Mouse (Mus musculus) kidney, adult 8-10 months (tissue): Measurements from ENCODE around the gene Tmc8.
A peak's percentile ranks its signal among the peaks of the same experiment; 100 is the strongest.

Source experiments
- DNase-seq, 2 experiments: peaks; one replicate each; pipeline ENCODE4 v3.0.0; 2022

Tmc8 gene

DNA sequence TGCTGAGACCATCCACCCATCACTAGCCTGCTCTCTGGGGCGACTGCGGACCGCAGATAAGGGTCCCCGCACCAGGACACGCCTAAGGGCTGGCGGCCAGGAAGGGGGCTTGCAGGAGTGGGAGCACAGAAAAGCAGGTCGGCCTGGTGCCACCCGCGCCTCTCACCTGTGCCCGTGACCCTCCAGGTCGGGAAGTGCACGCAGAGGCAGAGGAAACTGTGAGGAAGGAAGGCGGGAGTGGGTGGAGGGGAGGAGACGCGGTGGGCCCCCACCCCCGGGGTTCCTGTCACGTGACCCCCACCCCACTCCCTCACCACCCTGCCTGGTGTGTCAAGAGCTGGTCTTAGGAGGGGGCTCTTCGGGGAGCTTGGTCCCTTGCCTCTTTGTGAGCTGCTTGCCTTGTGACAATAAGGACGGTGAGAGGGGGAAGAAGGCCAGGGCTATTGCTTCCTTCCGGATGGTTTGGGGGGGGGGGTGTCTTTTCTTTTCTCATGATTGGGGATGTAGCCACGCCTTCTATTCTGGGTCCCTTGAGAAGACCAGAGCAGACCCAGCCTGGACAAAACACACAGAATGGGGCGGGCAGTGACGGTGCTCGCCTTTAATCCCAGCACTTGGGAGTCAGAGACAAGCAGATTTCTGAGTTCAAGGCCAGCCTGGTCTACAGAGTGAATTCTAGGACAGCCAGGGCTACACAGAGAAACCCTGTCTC lies at the start of gene Tmc8, which contains the start of gene Tmc6:
Tmc8 (plus strand) TSS at position 84 of the 712 bp plus-strand sequence.
Tmc6 (minus strand) TSS at position 206 of the 712 bp plus-strand sequence.
- DNase-seq = peak in 1 of 2 experiments; percentile 29

DNA sequence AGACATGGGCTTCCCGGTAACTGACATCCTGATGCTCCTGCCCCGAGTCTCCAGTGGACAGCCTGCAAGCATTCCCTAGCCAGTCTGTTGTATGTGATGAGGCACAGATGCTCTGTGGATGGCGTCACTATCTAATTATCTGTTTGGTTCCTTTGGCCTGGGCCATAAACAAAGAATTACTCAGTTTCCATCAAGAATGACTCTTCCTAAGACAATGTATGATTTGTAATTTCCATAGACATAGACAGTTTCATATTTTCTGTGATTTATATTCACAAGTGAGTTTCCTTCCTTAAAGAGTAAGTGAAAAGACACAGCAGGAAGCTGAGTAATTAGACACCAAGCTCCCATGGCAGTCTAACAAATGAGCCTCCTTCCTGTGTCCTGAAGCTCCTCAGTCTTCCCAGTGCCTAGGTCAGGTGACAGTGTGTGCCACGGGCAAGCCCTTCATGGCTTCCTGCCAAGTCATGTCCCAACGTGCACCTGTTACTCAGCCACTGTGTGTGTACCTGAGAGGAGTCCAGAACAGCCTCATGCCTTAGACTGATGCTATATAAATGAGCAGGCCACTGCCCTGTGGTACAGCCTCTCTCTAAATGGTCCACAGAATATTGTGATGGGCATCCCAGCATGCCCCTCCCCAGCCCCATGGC lies 45.7 kb upstream of the Tmc8 start:
- peak; percentile 38 to 55 for DNase-seq

- no peak for DNase-seq
These were observed 43.8 kb upstream of the Tmc8 start for GRCm38 (mm10) chr11:117738123-117738522.

DNA sequence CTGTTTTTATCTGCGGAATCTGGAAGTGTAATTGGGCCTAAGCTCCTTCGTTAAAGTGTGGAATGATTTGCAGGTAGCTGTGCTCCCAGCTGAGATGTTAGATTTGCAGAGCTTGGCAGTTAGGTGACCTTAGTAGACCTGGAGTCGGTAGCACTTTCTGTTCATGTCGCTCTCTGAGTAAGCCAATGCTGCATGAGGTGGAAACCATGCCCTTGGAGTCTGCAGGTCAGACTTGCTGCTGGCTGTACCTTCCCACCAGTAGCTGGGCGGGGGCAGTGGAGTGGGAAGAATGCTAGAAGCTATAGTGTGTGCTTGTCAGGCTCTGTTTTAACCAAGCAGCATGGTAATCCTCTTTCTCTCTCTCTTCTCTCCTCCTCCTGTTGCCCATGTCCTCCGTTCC lies 40.7 kb upstream of the Tmc8 start:
- peak in 1 of 2 experiments; percentile 27 for DNase-seq

- DNase-seq = no peak
These were observed 39.6 kb upstream of the Tmc8 start for GRCm38 (mm10) chr11:117742243-117742642.

DNA sequence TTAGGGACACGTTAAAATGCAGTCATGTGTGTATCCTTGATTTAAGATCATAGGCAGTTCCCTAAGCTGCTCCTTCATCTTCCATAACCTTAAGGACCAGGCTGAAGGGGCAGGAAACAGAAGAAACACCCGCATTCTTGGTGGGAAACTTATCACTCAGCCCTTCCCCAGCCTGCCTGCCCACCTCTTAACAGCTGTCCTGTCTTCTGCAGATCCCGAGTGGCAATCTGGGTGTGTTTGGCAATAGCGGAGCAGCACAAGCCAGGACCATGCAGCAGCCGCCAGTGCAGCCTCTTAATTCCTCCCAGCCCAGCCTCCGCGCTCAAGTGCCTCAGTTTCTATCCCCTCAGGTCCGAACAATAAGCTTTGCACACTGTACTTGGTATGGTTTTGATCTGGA lies 39.2 kb upstream of the Tmc8 start:
- no peak for DNase-seq

DNA sequence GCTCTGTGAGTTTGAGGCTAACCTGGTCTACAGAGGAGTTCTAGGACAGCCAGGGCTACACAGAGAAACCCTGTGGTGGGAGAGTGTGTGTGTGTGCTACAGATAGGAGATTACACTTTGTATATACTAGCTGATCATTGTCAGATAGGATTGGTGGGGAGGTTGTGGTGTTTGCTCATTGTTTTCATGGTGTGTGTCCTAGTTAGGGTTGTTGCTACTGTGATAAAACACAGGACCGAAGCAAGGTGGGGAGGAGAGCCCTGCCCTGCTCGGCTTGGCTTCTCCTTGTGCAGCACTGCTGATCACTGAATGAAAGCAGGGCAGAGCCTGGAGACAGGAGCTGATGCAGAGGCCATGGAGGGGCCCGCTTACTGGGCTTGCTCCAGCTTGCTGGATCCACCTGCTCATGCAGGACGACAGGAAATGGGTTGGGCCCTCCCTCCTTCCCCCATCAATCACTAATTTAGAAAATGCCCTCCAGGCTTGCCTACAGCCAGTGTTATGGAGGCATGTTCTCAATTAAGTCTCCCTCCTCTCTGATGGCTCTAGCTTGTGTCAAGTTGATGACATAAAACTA lies 38.3 kb upstream of the Tmc8 start:
- no peak for DNase-seq

DNA sequence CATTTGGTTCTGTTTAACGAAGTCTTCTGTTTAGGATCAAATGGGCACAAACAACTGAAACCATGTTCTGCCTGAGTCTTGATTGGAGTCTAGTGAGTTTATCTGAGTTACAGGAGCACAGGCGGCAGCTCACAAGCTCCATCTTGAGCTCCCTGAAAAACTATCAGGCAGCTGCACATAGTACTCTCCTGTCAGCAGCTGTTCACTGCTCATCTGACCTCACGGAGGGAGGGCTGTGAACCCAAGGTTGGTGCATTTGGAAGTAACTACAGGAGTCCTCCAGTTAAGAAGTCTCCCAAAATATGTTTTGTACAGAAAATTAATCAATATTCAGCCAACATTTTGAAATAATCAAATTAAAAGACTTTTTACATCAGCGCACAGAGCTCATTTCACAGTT lies 33.2 kb upstream of the Tmc8 start:
- DNase-seq = no peak

GRCm38 (mm10) chr11:117749414-117749813 lies 32.5 kb upstream of the Tmc8 start:
- DNase-seq = no peak

- DNase-seq = peak in 1 of 2 experiments; percentile 28
These were observed 30.3 kb upstream of the Tmc8 start for GRCm38 (mm10) chr11:117751544-117751943.

DNA sequence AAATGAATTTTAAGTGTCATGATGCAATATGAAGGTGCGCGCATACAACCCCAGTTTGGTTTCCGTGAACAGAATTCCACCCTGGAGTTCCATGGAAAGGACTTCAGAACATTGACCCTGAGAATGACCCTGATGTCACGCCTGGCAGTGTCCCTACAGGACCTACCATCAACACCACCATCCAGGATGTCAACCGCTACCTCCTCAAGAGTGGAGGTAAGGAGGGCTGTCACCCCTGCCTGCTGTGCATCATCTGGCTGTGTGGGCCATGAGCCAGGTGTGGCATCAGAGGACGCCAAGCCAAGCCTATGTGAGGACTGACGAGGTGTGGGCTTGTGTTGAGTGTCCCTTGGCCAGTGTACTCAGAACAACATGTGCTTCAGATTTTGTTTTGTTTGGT lies 26.0 kb upstream of the Tmc8 start:
- DNase-seq = no peak

DNA sequence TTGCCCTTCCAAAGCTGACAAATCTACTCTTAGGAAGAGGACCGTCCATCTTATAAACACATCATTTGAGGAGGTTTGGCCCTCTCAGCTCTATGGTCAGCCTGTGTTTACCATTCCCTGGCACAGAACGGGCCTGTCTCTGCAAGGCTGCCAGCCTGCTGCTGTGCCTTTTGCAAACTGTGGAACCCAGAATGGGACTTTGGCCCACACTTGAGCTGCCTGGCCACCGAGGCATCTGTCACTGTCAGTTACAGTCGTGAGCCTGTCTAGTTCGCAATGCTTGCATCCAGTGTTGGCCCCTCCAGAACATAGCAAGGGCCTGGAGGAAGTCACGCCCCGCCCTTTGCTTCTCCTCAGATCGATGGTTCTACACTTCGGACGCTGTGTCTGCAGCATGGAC lies 22.6 kb upstream of the Tmc8 start:
- no peak for DNase-seq

- DNase-seq = peak in 1 of 2 experiments; percentile 45
These were observed 21.3 kb upstream of the Tmc8 start for GRCm38 (mm10) chr11:117760374-117761119.

DNA sequence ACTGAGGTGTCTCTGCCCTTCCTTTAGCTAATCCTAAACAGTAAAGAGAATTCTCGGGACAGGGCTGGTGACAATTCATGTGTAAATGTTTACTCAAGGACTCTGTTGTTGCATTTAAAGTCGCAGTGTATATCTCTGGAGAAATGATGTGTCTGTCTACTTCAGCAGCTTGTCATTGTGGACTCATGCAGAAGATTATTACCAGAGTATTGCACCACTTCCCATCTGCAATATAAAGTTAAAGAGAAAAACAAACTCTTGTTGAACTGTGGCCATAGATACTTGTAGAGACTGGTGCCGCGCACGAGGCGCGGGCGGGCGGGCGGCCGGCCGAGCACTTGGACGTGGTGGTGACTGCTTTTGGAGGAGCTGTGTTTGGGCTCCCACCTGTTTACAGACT lies 20.1 kb upstream of the Tmc8 start:
- no peak for DNase-seq

DNA sequence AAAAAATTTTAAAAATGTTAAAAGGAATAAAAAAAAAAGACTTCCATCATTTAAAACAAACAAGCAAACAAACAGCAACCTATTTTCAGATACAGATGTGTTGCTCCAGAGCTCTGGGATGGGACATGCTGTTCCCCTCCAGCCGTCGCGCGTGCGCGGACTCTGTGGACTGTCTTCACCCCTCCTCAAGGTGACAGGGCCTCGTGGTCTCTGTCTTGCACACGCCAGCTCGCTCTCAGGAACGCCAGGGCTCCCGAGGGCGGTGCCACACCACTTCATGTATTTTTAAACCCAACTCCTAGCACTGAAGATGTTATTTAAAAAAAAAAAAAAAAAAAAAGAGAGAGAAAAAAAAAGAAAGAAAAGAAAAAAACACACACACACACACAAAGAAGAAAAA lies 19.6 kb upstream of the Tmc8 start:
- DNase-seq = no peak

DNA sequence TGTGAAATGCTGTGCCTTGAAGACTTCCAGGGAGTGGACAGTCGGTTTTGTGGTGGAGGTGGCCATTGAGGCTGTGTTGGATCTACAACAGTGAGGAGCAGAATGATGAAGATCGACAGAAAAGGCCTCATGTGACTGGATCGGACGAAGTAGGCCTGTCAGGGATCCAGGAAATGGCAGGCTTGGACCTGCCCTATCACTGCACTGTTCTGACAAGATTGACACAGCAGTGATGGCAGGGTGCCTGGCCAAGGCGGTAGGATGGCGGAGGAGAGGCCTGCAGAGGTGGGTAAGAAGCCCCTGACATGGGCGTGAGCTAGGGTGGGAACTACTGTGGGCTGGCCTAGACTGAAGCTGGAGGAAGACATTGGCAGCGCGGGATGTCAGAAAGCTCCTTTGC lies 17.6 kb upstream of the Tmc8 start:
- DNase-seq = no peak

GRCm38 (mm10) chr11:117765361-117765760 lies 16.5 kb upstream of the Tmc8 start:
- no peak for DNase-seq

DNA sequence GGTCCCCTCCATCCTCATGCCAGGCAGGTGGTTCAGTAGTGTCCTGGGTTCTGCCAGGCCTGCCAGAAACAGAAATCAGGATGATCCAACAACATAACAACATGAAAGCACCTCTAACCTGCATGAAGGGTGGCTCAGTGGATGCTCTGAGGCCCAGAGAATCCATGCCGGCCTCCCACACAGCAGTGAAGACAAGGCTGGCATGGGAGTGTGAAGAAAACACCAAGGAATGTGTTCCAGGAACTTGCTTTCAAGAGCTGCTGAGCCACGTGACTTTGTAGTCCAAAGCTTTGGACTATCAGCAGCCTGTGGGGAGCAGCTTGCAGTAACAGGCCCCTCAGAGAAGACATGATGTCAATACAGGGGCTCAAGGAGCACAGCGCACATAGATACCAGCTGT lies 15.6 kb upstream of the Tmc8 start:
- no peak for DNase-seq

DNA sequence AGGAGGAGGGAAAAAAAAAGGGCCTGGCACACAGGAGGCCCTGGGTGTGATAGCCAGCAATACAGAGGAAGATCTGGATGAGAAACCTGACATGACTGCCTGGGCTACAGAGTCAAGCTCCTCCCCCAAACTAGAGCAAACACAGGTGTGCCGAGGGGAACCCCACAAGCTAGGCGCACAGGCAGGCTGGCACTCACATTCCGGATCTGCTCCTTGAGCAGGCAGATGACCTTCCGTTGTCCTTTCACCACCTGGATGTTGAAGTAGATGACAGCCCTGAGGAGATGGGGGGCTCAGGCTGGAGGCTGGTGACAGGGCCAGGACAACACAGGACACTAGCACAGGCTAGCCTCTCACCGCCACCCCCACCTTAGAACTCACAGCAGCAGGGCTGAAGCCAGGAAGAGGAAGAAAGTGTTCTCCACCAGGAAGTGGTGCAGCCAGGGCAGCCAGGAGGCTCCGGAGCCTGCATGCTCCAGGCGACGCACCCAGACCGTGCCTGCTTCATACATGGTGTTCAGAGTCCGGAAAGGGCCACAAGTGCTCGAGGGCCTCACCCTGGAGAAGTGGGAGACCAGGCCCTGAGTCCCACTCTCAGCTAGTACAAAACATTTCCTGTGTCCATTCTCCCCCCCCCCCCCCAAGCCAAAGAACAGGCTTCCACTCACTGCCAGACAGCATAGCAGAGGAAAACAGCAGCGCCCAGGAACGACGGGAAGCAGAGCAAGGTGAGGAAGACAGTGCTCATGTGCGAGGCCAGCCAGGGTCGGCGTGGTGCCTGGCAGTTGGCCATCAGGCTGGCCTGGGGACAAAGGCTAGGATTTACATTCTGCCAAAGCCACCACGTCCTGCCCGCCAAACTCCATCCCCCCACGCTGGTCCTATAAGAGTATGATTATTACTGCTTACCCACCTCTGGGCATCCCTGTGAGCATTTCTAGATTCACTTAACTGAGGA lies 12.9 kb upstream of the Tmc8 start:
- DNase-seq = no peak

GRCm38 (mm10) chr11:117769683-117770047 lies 12.2 kb upstream of the Tmc8 start:
- no peak for DNase-seq

DNA sequence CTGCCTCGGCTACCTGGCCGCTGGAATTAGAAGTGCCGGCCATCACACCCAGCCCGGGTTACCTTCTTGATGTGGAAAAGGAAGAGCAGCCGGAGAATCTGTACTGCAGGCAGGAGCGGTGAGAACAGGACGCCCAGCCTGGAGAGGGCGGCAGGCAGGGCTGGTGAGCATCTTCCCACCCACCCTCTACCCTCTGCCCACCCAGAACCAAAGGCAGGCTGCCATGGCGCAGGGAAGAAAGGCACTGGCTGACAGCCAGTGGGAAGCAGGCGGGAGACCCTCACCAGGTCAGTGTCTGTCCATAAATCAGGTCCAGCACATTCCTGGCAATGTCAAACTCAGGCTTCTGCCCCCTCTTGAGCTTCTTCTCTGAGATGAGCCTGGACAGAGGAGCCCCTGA lies 11.5 kb upstream of the Tmc8 start:
- no peak for DNase-seq

- DNase-seq = no peak
These were observed 9.5 kb upstream of the Tmc8 start for GRCm38 (mm10) chr11:117772352-117772751.
